24 mouse cellular contexts compared by ENCODE assay signal in the genomic region with DNA sequence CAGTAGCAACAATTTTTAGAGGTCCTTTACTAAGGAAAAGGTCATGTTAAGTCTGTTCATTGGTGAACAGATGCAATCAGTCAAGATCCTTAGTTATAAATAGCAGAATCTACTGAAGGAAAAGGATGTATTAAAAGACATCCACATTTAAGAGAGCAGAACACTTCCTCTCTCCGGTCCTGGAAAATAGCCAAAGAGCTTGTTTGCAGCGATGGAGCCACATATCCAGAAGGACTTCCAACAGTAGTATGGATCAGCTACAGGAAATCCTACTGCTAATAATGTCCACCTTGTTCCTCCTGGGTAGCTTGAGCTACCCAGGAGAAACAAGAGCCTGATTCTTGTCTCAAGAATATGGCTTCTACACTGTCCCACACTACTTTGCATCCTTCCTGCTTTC.
"Had no signal": no experiment of that assay in that cellular context is flagged by ENCODE, and none has a peak within 500 bp of the region (broad histone marks: within the 10 kb centered on the region; RNA-seq: fewer than 3 reads in every experiment).

No protein-coding gene starts in this region.

- H3K4me1 ChIP-seq: heart, embryonic 12.5 days; hindbrain, embryonic 12.5 days; limb, embryonic 10.5 days; limb, embryonic 12.5 days; liver, embryonic 13.5 days had no signal

- H3K27ac ChIP-seq: gastrocnemius, adult 2 months; heart, adult 2 months; hindbrain, embryonic 10.5 days; hindbrain, embryonic 12.5 days; hindbrain, embryonic 14.5 days; kidney, embryonic 15.5 days; layer of hippocampus, adult 2 months; left cerebral cortex, adult 2 months; limb, embryonic 10.5 days; limb, embryonic 12.5 days; liver, embryonic 13.5 days had no signal

- ATAC-seq: forebrain, embryonic 16.5 days; hindbrain, embryonic 16.5 days; inflammation-experienced regulatory T-cells, adult 6 months; intestine, embryonic 16.5 days had no signal

- H3K4me2 ChIP-seq: heart, embryonic 12.5 days; hindbrain, embryonic 12.5 days; hindbrain, embryonic 14.5 days; kidney, embryonic 15.5 days; limb, embryonic 12.5 days; liver, embryonic 11.5 days; liver, embryonic 13.5 days had no signal

- H3K9ac ChIP-seq: heart, embryonic 12.5 days; hindbrain, embryonic 12.5 days; hindbrain, embryonic 14.5 days; kidney, embryonic 15.5 days; limb, embryonic 12.5 days; liver, embryonic 13.5 days had no signal

- H3K36me3 ChIP-seq: heart, embryonic 12.5 days; hindbrain, embryonic 10.5 days; hindbrain, embryonic 12.5 days; kidney, embryonic 15.5 days; limb, embryonic 10.5 days; limb, embryonic 12.5 days; liver, embryonic 13.5 days had no signal

- H3K27me3 ChIP-seq: heart, embryonic 12.5 days; hindbrain, embryonic 12.5 days; kidney, embryonic 15.5 days; limb, embryonic 12.5 days; liver, embryonic 13.5 days had no signal

- H3K9me3 ChIP-seq: heart, embryonic 12.5 days; hindbrain, embryonic 10.5 days; hindbrain, embryonic 12.5 days; kidney, embryonic 15.5 days; limb, embryonic 10.5 days; limb, embryonic 12.5 days; liver, embryonic 13.5 days had no signal

- DNase-seq: gastrocnemius, adult 2 months; gastrocnemius, postnatal 10 days; gastrocnemius, postnatal 25 days; heart, adult 2 months; heart, postnatal 10 days; heart, postnatal 4 days; kidney, adult 18-20 months; kidney, postnatal 4 days; liver; liver, embryonic 13.5 days had no signal

- H3K4me3 ChIP-seq: gastrocnemius, adult 2 months; heart, adult 2 months; heart, embryonic 12.5 days; hindbrain, embryonic 10.5 days; hindbrain, embryonic 12.5 days; kidney, embryonic 15.5 days; layer of hippocampus, adult 2 months; left cerebral cortex, adult 2 months; limb, embryonic 10.5 days; limb, embryonic 12.5 days; liver, embryonic 13.5 days had no signal
